Mouse (Mus musculus): Measurements from ENCODE around the gene Nxf1. TPM values are rescaled to one million over a fixed set of nuclear protein-coding genes. Genes with fewer than 3 reads are reported as not detected.
A peak's percentile ranks its signal among the peaks of the same experiment; 100 is the strongest.

The Nxf1 gene
- polyA plus RNA-seq, 1 experiment from 2014 or later = 120 TPM

GRCm38 (mm10) chr19:8802130-8802821, 45.4 kb downstream of the Nxf1 start, which contains the start of gene Zbtb3:
Zbtb3 (plus strand) TSS chr19:8802555.
- H3K36me3 ChIP-seq (ENCODE audit: control insufficient read depth, insufficient read depth, low read length) = peaks cover 10% of the 10 kb centered on the region; the same call in 1 of the 2 replicates
- H3K4me1 ChIP-seq (ENCODE audit: control insufficient read depth, insufficient read depth, low read length) = peaks cover 12% of the 10 kb centered on the region; the same call in 1 of the 2 replicates
- WGBS = under 1% methylated on average over 30 of the region's 30 CpGs
- peak within 1 kb of the TSS; percentile 58 for H3K4me3 ChIP-seq (ENCODE audit: low read depth, low read length)
- no peaks in the 10 kb centered on the region for H3K27me3 ChIP-seq (ENCODE audit: control insufficient read depth, insufficient read depth, low read length)
- H3K27ac ChIP-seq (ENCODE audit: low read depth, low read length) = peak within 1 kb of the TSS; percentile 77
- no peaks in the 10 kb centered on the region for H3K9me3 ChIP-seq (ENCODE audit: control insufficient read depth, low read length)
- H3K9ac ChIP-seq (replicated peaks; ENCODE audit: low read depth, low read length) = peak within 1 kb of the TSS; percentile 67
- H3K4me2 ChIP-seq (ENCODE audit: low read depth, low read length) = peak within 1 kb of the TSS; percentile 86
- peak; percentile 97 for ATAC-seq (ENCODE audit: low read depth)

GRCm38 (mm10) chr19:8803204-8803780, 46.4 kb downstream of the Nxf1 start:
- Histone ChIP-seq H3K27ac (ENCODE audit: low read depth, low read length) (peak overlapping the region; percentile 77), H3K36me3 (ENCODE audit: control insufficient read depth, insufficient read depth, low read length) (peaks cover 11% of the 10 kb centered on the region; the same call in 1 of the 2 replicates), H3K4me2 (ENCODE audit: low read depth, low read length) (peak overlapping the region; percentile 86), H3K9me3 (ENCODE audit: control insufficient read depth, low read length) (no peaks in the 10 kb centered on the region), H3K4me1 (ENCODE audit: control insufficient read depth, insufficient read depth, low read length) (peaks cover 6% of the 10 kb centered on the region; the same call in 1 of the 2 replicates), H3K4me3 (ENCODE audit: low read depth, low read length) (no peak overlapping the region), H3K9ac (replicated peaks; ENCODE audit: low read depth, low read length) (no peak overlapping the region), H3K27me3 (ENCODE audit: control insufficient read depth, insufficient read depth, low read length) (no peaks in the 10 kb centered on the region)
- no peak for ATAC-seq (ENCODE audit: low read depth)
- 89% methylated on average over 9 of the region's 9 CpGs for WGBS

GRCm38 (mm10) chr19:8803879-8804660, 47.2 kb downstream of the Nxf1 start:
- H3K36me3 ChIP-seq (ENCODE audit: control insufficient read depth, insufficient read depth, low read length) = peaks cover 11% of the 10 kb centered on the region; the same call in 1 of the 2 replicates
- H3K9me3 ChIP-seq (ENCODE audit: control insufficient read depth, low read length) = no peaks in the 10 kb centered on the region
- no peaks in the 10 kb centered on the region for H3K27me3 ChIP-seq (ENCODE audit: control insufficient read depth, insufficient read depth, low read length)
- H3K9ac ChIP-seq (replicated peaks; ENCODE audit: low read depth, low read length) = no peak overlapping the region
- 93% methylated on average over 11 of the region's 11 CpGs for WGBS
- ATAC-seq (ENCODE audit: low read depth) = no peak
- H3K4me3 ChIP-seq (ENCODE audit: low read depth, low read length) = no peak overlapping the region
- H3K4me2 ChIP-seq (ENCODE audit: low read depth, low read length) = no peak overlapping the region
- H3K4me1 ChIP-seq (ENCODE audit: control insufficient read depth, insufficient read depth, low read length) = peaks cover 6% of the 10 kb centered on the region; the same call in 1 of the 2 replicates
- H3K27ac ChIP-seq (ENCODE audit: low read depth, low read length) = no peak overlapping the region

GRCm38 (mm10) chr19:8806810-8807209, 49.9 kb downstream of the Nxf1 start:
- peaks cover 24% of the 10 kb centered on the region; the same call in 1 of the 2 replicates for H3K36me3 ChIP-seq (ENCODE audit: control insufficient read depth, insufficient read depth, low read length)
- H3K27me3 ChIP-seq (ENCODE audit: control insufficient read depth, insufficient read depth, low read length) = no peaks in the 10 kb centered on the region
- no peak overlapping the region for H3K4me2 ChIP-seq (ENCODE audit: low read depth, low read length)
- no peaks in the 10 kb centered on the region for H3K9me3 ChIP-seq (ENCODE audit: control insufficient read depth, low read length)
- H3K9ac ChIP-seq (replicated peaks; ENCODE audit: low read depth, low read length) = no peak overlapping the region
- H3K4me3 ChIP-seq (ENCODE audit: low read depth, low read length) = no peak overlapping the region
- no peak overlapping the region for H3K27ac ChIP-seq (ENCODE audit: low read depth, low read length)
- H3K4me1 ChIP-seq (ENCODE audit: control insufficient read depth, insufficient read depth, low read length) = peaks cover 6% of the 10 kb centered on the region; the same call in 1 of the 2 replicates
- 98% methylated on average over 5 of the region's 5 CpGs for WGBS
- ATAC-seq (ENCODE audit: low read depth) = no peak

GRCm38 (mm10) chr19:8815812-8816211, 58.9 kb downstream of the Nxf1 start:
- Histone ChIP-seq H3K9me3 (ENCODE audit: control insufficient read depth, low read length) (no peaks in the 10 kb centered on the region), H3K27me3 (ENCODE audit: control insufficient read depth, insufficient read depth, low read length) (no peaks in the 10 kb centered on the region), H3K36me3 (ENCODE audit: control insufficient read depth, insufficient read depth, low read length) (peaks cover 29% of the 10 kb centered on the region), H3K9ac (replicated peaks; ENCODE audit: low read depth, low read length) (no peak overlapping the region), H3K4me3 (ENCODE audit: low read depth, low read length) (no peak overlapping the region), H3K4me2 (ENCODE audit: low read depth, low read length) (0 out of 2 replicates have a peak overlapping the region, but pooled peaks have one; percentile 11), H3K27ac (ENCODE audit: low read depth, low read length) (no peak overlapping the region), H3K4me1 (ENCODE audit: control insufficient read depth, insufficient read depth, low read length) (peaks cover 29% of the 10 kb centered on the region)
- 63% methylated on average over 11 of the region's 11 CpGs for WGBS
- ATAC-seq (ENCODE audit: low read depth) = no peak

GRCm38 (mm10) chr19:8817001-8817400, 60.1 kb downstream of the Nxf1 start:
- WGBS = 84% methylated on average over 3 of the region's 3 CpGs
- H3K36me3 ChIP-seq (ENCODE audit: control insufficient read depth, insufficient read depth, low read length) = peaks cover 22% of the 10 kb centered on the region
- no peak overlapping the region for H3K9ac ChIP-seq (replicated peaks; ENCODE audit: low read depth, low read length)
- H3K27me3 ChIP-seq (ENCODE audit: control insufficient read depth, insufficient read depth, low read length) = no peaks in the 10 kb centered on the region
- H3K4me3 ChIP-seq (ENCODE audit: low read depth, low read length) = no peak overlapping the region
- H3K4me1 ChIP-seq (ENCODE audit: control insufficient read depth, insufficient read depth, low read length) = peaks cover 37% of the 10 kb centered on the region
- H3K27ac ChIP-seq (ENCODE audit: low read depth, low read length) = no peak overlapping the region
- ATAC-seq (ENCODE audit: low read depth) = no peak
- no peaks in the 10 kb centered on the region for H3K9me3 ChIP-seq (ENCODE audit: control insufficient read depth, low read length)
- H3K4me2 ChIP-seq (ENCODE audit: low read depth, low read length) = peak overlapping the region; percentile 7; the same call in 1 of the 2 replicates

GRCm38 (mm10) chr19:8818301-8818798, 61.5 kb downstream of the Nxf1 start:
- Histone ChIP-seq H3K36me3 (ENCODE audit: control insufficient read depth, insufficient read depth, low read length) (peaks cover 14% of the 10 kb centered on the region), H3K4me3 (ENCODE audit: low read depth, low read length) (peak overlapping the region; percentile 99), H3K9ac (replicated peaks; ENCODE audit: low read depth, low read length) (peak overlapping the region; percentile 65), H3K27ac (ENCODE audit: low read depth, low read length) (peak overlapping the region; percentile 98), H3K4me1 (ENCODE audit: control insufficient read depth, insufficient read depth, low read length) (peaks cover 50% of the 10 kb centered on the region), H3K27me3 (ENCODE audit: control insufficient read depth, insufficient read depth, low read length) (no peaks in the 10 kb centered on the region), H3K9me3 (ENCODE audit: control insufficient read depth, low read length) (no peaks in the 10 kb centered on the region), H3K4me2 (ENCODE audit: low read depth, low read length) (peak overlapping the region; percentile 98)
- no peak for ATAC-seq (ENCODE audit: low read depth)
- WGBS = 38% methylated on average over 14 of the region's 14 CpGs

GRCm38 (mm10) chr19:8818801-8819595, 62.1 kb downstream of the Nxf1 start, which contains the start of gene Ttc9c:
Ttc9c (minus strand) TSS chr19:8819333.
- peak within 1 kb of the TSS; percentile 99 for H3K4me3 ChIP-seq (ENCODE audit: low read depth, low read length)
- peaks cover 50% of the 10 kb centered on the region for H3K4me1 ChIP-seq (ENCODE audit: control insufficient read depth, insufficient read depth, low read length)
- H3K9me3 ChIP-seq (ENCODE audit: control insufficient read depth, low read length) = no peaks in the 10 kb centered on the region
- under 1% methylated on average over 33 of the region's 33 CpGs for WGBS
- peaks cover 15% of the 10 kb centered on the region for H3K36me3 ChIP-seq (ENCODE audit: control insufficient read depth, insufficient read depth, low read length)
- peak within 1 kb of the TSS; percentile 98 for H3K27ac ChIP-seq (ENCODE audit: low read depth, low read length)
- ATAC-seq (ENCODE audit: low read depth) = peak; percentile 95
- peak within 1 kb of the TSS; percentile 90 for H3K9ac ChIP-seq (replicated peaks; ENCODE audit: low read depth, low read length)
- H3K27me3 ChIP-seq (ENCODE audit: control insufficient read depth, insufficient read depth, low read length) = no peaks in the 10 kb centered on the region
- peak within 1 kb of the TSS; percentile 98 for H3K4me2 ChIP-seq (ENCODE audit: low read depth, low read length)
